Mouse (Mus musculus): Measurements from ENCODE around the gene Hmgcll1.

- TF ChIP-seq CTCF (IDR thresholded peaks at IDR 0.05; ENCODE audit: borderline replicate concordance, insufficient read depth, low read depth, low read length) (no peak), POLR2A (IDR thresholded peaks at IDR 0.05; ENCODE audit: borderline replicate concordance, insufficient read depth, low read length) (no peak)
Measured at GRCm38 (mm10) chr9:76124249-76124648, 109.6 kb downstream of the Hmgcll1 start.

Data from cerebellum, adult 2 months (tissue).